Mouse (Mus musculus) liver, adult (tissue): Measurements from ENCODE around the gene Gm49601.

ENCODE experiments used
- GATA4 ChIP-seq: IDR thresholded peaks from 2 replicates; pipeline ENCODE4 v1.6.1; 2014; ENCODE audit warnings: mild to moderate bottlenecking, low read length; ENCODE audit not compliant: insufficient replicate concordance

Gene Gm49601

GRCm38 (mm10) chr16:18582426-18583148 lies 43.6 kb downstream of the Gm49601 start:
- no peak for TF ChIP-seq GATA4

DNA sequence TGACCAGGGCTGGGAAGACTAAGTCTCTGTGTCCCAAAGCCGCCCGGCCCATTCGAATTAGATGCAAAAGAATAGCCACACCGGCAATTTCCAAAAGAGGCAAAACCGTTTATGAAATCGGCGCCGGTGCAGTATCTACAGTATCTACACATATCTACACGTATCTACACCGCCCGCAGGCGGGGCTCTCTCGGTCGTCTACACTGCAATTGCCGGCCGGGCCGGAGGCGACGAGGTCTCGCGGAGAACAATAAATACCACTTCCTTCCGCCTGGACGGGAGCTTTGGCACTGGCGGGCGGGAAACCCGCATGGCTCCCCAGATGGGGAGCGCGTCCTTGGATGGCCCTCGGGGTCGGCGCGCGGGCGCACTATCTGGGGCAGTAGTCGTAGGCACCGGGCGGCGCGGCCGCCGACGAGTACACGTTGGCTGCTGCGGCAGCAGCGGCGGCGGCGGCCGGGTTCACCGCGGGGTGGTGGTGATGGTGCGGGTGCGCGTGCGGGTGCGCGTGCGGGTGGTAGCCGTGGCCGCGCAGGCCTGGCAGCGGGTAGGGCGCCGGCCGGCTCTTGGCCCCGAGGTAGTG lies 44.5 kb downstream of the Gm49601 start:
- no peak for TF ChIP-seq GATA4

DNA sequence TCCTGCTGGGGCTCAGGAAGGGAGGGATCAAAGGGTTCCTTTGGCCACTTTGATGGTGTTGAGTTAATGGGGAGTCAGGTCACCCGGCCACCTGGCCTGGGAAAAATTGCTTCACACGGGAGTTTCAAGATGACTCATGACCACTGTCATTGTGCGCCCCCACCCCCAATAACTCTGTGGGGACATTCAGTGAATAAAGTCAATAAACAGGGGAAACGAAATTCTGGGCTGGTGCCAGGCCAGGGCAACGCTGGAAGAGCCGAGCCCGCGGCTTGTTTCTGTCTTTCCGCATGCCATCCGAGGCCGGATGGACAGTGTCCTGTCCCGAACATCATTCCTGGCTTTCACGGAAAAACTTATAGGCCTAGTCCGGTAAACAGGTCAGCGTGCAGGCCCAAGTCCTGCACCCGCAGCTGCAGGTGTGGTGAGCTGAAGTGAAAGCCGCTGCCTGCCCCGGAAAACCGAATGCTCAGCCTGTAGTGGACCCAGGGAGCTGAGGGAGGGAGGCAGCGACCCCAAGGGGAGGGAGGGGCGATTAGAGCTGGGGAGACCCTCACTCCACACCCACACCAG lies 45.1 kb downstream of the Gm49601 start:
- no peak for TF ChIP-seq GATA4

GRCm38 (mm10) chr16:18580389-18580788 lies 45.8 kb downstream of the Gm49601 start:
- TF ChIP-seq GATA4: no peak

- TF ChIP-seq GATA4: no peak
Measured at GRCm38 (mm10) chr16:18577599-18578160, 48.5 kb downstream of the Gm49601 start.

- TF ChIP-seq GATA4: no peak
Measured at GRCm38 (mm10) chr16:18577071-18577470, 49.2 kb downstream of the Gm49601 start.

- TF ChIP-seq GATA4: no peak
Measured at GRCm38 (mm10) chr16:18574196-18574595, 52.0 kb downstream of the Gm49601 start.
